Mouse (Mus musculus) lung, postnatal 0 days (tissue): ENCODE measurements at regions not wholly inside any gene's neighbourhood (a gene's known extent, or its start where the extent isn't known, plus 50 kb on each side); places are given as distances from the start of the nearest gene placed in this dataset.

Experiments used
- CTCF ChIP-seq: IDR thresholded peaks from 2 replicates; pipeline ENCODE4 v1.5.1; 2016; ENCODE audit warnings: antibody characterized with exemption, mild to moderate bottlenecking
- EP300 ChIP-seq: IDR thresholded peaks from 2 replicates; pipeline ENCODE4 v1.6.1; 2016; ENCODE audit warnings: antibody characterized with exemption, mild to moderate bottlenecking, control low read depth

DNA sequence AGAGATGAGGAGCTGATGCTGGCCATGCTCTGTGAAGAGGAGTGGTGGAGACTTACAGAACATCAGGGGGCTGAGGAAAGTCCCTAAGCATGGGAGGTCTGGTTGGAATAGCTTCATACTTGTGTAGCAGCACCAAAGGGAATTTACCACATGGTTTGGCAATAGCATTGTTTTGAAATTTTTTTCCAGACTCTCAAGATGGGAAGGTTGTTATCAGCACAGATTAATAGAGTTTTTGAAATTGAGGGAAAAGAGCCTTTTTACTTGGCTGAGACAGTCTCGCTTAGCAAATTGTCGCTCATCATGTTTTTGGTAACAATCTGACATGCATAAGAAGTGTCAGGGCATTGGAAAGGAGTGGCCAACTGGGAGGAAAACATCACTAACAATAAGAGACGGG lies 524.4 kb upstream of the Nrp1 start:
- TF ChIP-seq CTCF (no peak), EP300 (peak; percentile 41)
